Mouse (Mus musculus) embryo, embryonic 11.5 days (tissue): Measurements from ENCODE around the gene Pno1.
"Not testable (repeated sequence)": the region's sequence is repeated elsewhere in the genome, so short reads cannot be mapped to it uniquely, and the experiment has no call there.

Experiments
- DNase-seq: peaks from one replicate; pipeline ENCODE4 v3.0.0-alpha.2; 2012; ENCODE audit warnings: low read depth, low spot score

The Pno1 gene

DNA sequence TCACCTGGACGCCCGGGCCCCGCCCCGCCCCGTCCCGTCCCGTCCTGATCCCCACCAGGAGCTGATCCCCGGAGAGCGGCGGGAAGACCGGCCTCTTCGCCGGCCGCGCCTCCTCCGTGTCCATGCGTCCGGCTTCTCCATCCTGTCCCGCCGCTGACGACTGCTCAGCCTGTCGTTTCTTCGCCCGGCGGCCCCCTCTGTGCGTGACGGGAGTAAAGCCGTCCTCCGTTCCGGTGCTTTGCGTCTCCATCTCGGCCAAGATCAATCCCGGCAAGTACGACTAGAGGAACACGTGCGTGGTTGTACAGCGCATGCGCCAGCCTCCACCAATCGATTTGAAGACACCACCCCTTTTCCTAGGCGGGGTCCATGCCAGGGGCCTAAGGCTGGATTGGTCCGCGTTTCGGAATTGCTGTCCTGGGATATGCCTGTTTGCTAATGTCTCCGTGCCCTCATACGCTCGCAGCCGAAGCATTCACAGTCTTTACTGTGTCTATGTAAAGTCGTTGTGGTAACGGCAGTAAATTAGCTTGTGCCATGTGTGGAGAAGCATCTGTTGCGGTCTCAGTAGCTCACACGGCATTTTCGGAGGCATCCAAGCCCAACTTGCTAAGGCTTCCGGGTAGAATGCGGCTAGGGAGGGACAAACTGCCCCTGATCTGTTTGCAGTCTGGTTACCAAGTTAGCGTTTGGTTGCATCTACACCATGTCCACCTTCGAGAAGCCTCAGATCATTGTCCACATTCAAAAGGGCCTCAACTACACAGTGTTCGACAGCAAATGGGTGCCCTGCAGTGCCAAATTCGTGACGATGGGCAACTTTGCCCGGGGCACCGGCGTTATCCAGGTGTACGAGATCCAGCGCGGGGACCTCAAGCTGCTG lies at the start of gene Pno1:
Gene Pno1 (minus strand): TSS at position 311 of the 883 bp plus-strand sequence.
- DNase-seq: peak; percentile 91

DNA sequence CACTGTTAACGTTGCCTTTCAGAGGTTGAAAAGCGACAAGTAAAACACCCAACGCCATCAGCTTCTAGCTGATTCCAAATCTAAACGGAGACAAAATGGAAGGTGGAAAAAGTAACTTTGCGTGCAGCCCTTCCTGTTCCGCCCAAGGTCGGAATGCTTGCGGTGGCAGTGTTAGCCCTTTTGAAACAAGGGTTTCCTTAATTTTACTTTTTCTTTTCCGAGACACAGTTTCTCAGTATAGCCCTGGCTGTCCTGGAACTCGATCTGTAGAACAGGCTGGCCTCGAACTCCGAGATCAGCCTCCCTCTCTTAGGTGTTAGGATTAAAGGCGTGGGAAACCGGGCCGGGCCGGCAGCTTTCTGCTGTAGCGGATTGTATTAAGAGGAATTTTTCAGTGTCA lies 46.5 kb upstream of the Pno1 start:
- DNase-seq: peak; percentile 24

DNA sequence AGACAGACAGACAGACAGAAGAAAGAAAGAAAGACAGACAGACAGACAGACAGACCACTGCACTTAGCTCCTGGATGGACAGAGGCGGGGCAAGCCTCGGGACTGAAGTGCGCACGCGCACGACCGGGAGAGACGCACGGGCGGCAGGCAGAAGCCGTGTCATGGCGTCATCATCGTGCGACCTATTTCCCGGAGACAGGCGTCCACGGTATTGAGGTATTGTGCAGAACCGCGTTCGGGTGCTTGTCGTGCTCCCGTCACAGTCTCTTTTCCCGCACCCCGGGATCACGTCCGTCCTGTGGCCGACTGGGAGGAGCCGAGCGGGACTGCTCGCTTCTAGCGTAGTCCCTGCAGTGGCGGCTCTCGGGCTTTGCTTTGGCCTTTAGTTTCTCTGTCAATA lies 46.1 kb upstream of the Pno1 start, which contains the start of gene C1d:
Gene C1d (plus strand): TSS at position 137 of the 400 bp plus-strand sequence.
- peak; percentile 91 for DNase-seq

DNA sequence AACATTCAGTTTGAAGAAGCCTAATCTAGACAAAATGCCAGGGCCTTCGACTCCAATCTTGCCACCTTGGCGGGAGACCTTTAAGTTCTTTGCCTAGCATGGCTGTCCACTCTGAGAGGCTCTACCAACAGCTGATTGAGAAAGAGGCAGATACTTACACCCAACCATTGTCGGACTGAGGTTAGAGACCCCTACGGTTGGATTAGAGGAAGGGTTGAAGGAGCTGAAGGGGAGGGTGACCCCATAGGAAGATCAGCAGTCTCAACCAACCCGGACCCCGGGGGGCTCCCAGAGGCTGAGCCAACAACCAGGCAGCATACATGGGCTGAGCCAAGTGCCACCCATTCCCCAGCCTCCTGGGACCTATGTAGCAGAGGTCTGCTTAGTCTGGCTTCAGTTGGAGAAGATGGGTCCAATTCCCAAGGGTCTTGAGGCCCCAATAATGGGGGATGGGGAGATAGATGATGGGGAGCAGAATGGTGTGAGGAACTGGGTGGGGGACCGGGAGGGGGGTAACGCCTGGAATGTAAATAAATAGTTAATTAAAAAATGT lies 45.5 kb upstream of the Pno1 start:
- no peak for DNase-seq

DNA sequence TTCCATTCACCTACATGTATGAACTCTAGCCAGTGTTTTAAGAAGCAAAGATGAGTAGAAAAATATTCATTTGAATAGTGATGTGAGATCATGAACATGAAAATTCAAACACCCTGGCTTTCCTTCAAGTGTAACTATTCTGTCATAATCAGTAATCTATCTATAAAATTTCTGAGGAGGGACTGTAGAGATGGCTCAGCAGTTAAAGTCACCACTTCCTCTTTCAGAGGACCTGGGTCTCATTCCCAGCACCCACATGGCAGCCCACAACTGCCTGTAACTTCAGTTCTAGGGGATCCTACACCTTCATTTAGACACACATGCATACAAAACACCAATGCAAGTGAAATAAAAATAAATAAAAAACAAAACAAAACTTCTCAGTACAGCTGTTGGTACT lies 37.3 kb upstream of the Pno1 start:
- DNase-seq: no peak

DNA sequence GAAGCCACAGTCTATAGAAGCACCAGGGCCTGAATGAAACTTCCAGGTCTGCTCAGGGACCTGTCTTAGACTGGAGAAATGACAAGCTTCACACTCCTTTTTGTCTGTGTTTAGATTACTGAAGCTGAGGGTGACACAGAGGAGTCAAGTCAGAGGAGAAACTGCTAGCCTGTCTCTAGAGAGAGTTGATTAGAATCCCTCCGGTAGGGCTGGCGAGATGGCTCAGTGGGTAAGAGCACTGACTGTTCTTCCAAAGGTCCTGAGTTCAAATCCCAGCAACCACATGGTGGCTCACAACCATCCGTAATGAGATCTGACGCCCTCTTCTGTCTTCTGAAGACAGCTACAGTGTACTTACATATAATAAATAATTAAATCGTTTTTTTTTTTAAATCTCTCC lies 27.2 kb upstream of the Pno1 start:
- DNase-seq: not testable (repeated sequence)

DNA sequence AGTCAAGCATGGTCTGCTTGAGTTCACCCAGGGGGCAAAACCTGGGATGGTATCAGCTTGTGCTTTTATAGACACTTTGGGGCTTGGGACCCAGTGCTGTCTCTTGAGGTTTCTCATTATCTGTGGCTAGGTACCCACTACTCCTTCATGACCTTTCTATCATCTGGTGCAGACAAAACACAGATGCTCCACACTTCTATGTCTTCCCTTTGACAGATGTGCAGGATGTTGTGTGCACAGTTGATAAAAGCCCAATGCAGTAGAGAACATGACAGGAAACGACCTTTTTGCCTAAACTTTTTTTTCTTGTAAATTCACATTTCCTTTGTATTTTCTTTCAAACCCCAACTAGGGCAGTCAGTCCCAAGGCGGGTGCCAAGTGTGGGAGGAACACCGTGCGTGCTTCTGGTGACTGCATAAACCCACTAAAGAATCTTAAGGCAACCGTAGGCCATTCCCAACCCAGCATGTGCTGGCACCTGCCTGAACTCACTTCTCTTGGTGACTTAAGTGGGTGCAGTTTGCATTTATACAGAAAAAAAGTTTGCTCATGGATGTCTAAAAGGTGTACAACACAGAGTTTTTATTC lies 25.2 kb upstream of the Pno1 start:
- no peak for DNase-seq

DNA sequence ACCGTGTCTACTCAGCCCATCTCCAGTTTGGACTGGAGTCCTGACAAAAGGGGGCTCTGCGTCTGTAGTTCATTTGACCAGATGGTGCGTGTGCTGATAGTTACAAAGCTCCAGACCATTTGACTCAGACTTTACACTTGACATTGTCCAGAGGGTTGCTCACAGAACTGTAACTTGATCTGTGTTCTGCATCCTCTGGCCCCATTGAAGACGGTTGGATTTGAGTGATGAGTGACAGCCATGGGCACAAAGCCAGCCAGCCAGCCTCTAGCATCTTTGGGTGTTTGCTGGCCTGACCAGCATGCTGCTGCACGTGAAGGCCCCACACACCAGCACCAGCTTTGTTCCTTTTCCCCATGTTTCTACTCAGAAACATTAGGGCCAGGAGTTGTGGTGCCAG lies 21.4 kb upstream of the Pno1 start:
- no peak for DNase-seq

DNA sequence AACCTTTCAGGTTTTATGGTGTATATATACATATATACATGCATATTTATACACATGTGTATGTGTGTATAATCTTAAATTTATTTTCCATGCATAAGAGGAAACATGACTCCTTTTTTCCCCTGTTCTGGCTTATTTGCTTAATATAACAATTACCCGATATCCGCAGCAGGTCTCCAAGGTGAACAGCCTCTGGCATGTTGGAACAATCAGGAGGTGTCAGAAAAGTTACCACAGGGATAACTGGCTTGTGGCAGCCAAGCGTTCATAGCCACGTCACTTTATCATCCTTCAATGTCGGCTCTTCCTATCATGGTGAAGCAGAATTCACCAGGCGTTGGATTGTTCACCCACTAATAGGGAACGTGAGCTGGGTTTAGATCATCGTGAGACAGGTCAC lies 9.8 kb upstream of the Pno1 start:
- DNase-seq: no peak

DNA sequence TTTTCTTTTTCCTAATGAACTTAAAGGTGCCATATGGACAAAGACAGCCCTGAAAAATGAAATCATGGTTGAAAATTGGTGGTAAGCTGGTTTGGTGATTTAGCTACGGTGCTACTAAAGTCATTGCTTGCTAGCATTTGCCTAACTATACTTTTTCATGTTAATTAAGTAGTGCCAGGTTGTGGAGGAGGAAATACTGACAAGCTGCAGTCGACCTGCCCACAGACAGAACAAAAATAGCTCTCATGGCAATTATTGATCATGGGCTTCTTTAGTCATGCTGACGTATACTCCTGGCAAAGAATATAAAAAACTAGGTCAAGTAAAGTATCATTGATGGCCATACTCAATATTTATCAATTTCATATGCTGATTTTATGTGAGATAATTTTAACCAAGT lies 4.1 kb upstream of the Pno1 start:
- no peak for DNase-seq

DNA sequence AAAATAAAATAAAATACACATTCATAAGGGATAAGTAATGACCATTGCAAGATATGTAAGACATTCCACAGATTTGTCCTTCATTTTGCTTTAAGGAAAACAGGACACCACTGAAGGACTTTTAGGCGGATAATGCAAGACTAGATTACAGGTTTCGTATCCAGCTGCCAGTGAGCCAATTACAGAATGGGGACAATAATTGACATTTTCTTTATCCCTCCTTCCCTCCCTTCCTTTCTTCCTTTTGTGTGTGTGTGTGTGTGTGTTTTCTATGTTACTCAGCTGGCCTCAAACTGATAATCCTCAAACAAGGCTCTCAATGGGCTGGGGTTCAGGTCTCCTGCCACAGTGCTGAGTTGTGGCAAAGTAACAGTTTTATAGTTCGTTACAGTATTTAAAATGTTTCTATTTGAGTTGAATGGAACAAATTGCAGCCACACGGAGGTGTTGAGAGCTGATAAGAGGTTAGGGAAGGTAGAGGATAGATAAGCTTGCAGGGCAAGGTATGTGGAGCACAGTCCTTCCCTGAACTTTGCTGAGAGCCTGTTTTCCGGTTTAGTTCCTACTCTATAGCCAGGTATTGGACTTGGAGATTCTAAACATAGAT lies 1.6 kb upstream of the Pno1 start:
- no peak for DNase-seq

DNA sequence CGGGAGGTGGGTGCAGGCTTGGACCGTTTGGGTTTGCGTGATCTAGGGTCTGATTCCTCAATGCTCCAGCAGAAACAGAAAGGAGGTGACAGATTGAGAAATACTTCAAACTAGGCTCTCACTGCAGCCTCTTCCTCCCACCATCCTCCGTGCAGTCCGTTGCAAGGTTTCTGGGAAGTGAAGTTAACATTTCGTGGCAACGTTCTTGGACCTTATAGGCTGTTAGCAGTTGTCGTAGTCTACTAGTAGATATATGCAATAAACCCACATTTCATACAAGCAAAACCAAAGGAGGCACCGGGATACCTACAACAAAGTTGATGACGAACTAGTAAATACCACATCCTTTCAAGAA lies 750 bp upstream of the Pno1 start:
- no peak for DNase-seq

DNA sequence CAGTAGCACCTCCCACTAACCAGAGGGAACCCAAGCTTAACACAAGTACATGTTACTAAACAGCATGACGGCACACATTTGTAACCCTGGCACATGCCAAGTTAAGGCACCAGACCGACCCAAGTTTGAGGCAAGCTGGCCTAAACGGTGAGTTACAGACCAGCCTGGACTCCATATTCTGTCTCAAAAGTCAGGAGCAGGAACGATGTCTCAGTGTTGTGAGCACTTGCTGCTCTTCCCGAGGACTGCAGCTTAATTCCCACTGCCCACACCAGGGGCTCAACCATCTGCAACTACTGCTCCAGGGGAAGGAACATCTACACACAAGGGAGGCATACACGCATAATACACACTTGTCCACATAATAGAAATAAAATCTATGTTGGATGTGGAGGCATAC lies 8.9 kb downstream of the Pno1 start:
- DNase-seq: no peak

DNA sequence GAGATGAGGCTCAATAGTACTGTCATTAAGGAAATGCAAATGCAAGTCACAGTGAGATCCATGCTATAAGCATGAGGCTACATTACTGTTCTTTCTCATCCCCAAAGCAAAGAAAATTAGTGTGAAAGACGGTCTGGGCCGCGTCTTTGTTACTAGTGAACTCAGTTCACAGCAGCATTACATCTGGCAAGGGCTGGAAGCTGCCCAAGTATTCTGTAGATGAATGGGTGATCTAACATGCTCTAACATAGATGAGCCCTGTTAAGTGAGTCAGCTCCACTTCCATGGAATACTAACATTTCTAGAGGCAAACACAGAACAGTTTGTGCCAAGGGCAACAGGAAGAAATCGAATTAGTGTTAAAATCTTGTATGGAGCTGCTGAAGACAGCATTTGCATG lies 10.4 kb downstream of the Pno1 start:
- DNase-seq: no peak

DNA sequence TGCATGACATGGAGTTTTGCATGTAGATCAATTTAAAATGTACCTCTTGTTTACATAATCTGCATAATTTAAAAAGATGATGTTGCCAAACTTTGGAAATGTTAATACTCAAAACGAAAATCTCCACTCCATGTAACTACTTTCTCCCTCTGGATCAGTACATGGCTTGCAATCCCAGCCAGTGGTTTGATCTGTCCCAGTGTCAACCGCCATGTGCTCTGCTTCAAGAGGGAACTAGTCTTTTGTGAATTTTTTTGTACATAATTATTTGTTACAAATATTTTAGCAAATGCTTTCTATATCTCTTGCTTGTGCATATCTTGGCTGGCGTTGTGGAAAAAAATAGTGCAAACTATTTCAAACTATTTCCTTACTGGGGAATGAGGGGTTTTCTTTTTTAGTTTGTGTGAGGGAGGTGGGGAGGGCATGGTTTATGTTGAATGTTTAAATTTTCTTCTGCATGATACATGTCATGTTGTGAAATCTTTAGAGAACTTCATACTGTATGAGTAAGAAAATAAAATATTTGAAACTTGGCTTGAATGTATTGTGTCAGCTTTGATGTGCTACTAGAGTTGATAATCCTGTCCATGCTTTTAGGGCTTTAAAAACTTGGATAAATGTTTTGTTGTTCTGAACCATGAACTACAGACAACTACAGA lies 11.4 kb downstream of the Pno1 start:
- no peak for DNase-seq

DNA sequence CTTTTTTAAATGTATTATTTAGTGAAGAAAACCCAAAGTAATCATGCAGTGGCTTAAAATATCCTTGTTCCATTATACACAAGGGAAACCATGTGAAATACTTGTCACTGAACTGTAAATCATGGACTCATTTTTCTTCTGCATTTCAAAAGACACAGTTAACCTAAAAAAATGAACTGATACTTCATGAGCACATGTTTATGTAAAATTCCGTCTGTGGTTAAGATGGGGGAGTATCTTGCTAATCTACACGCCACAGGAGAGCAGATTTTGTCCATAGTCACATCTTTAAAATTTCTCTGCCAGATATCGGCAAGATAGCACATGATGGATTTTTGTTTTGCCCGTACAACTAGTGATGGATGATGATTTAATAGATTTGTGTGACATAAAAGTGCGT lies 12.2 kb downstream of the Pno1 start:
- no peak for DNase-seq

DNA sequence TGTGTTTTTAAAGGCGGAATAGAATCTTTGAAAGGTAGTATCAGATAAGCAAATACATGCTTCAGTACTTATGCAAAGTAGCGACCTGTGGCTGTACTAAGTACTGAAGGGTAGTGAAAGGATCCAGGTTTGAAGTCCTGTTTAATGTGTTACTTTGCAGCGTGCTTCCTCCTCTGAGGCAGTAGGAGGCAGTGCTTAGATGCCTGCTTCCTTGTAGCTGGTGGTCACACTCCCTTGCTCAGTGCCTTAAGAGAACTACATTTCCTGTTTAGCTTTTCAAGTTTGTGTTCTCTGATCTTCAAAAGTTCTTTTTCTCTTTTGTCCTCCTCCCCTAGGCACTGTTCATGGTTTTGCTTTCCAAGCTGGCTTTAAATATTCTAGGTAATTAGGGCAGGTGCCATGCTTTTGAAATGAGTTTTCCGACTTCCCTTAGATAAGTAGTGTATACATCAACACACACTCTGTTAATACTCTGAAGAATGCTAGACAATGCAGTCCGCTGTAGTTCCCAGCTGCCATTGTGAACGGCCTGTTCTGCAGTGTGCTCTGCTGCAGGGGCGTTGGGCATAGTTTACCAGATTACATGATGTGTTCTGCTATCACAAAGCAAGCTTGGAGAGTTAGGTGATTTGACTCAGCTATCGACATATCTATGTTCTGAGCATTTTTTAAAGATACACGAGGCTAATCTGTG lies 19.1 kb downstream of the Pno1 start:
- no peak for DNase-seq

DNA sequence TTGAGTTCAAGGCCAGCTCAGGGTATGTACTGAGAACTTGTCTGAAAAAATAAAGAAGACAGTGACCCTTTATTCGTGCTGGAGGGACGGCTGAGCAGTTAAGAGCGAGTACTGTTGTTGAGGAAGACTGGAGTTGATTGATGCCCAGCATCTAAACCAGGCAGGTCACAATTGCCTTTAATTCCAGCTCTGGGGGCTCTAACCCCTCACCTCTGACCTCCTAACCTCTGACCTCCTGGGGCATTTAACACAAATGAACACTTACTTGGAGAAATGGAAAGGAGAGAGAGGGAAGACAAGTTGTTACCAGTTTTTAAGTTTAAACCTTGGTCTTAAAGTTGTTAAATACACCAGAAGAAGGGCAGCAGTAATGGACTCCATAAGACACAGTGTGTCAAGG lies 22.6 kb downstream of the Pno1 start:
- DNase-seq: no peak

DNA sequence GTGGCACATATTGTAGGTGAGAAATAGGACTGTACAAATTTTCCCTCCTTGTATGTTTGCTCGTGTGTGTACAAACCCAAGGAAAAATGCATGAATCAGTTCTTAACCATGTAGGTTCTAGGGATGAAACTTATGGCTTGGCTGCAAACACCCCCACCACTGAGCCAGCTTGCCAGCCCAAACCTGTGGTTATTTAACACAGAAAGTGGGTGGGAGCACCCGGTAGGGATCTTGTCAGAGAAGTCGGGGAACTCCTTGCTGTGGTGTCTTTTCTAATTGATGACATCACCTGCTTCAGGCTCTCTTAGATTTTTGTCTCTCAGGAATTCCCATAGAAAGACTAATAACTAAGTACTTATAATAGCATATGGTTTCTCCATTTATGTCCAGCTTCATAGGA lies 23.7 kb downstream of the Pno1 start:
- no peak for DNase-seq

DNA sequence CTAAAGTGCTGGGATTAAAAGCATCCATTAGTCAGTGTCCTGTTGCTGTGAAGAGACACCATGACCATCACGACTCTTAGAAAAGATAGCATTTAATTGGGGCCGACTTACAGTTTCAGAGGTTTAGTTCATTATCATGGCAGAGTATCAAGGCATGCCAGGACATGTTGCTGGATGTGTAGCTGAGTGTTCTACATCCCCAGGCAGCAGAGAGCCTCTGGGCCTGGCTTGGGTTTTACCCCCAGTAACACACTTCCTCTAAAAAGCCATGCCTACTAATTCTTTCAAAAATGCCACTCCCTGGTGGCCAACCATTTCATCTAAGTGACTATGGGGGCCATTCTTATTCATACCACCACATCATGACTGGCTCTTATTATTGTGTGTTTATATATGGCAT lies 28.2 kb downstream of the Pno1 start:
- no peak for DNase-seq

DNA sequence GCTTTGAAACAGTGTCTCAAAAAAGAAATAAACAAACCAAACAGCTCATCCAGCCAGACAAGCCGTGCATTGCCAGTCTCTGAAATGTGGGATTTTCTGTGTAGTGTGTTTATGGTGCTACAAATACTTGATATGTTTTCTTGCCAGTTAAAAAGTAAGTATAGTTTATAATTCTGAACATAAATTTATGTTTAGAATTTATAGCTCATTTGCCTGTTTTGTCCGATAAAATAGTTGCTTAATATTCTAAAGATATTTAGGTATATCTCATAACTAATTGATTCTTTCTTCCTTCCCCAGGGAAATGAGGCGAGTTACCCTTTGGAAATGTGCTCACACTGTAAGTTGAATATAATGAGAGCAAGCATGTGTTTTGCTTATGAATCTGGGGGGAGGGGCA lies 29.6 kb downstream of the Pno1 start, which contains the start of gene Wdr92:
Gene Wdr92 (plus strand): TSS at position 301 of the 400 bp plus-strand sequence.
- DNase-seq: no peak
